In the genomic region with DNA sequence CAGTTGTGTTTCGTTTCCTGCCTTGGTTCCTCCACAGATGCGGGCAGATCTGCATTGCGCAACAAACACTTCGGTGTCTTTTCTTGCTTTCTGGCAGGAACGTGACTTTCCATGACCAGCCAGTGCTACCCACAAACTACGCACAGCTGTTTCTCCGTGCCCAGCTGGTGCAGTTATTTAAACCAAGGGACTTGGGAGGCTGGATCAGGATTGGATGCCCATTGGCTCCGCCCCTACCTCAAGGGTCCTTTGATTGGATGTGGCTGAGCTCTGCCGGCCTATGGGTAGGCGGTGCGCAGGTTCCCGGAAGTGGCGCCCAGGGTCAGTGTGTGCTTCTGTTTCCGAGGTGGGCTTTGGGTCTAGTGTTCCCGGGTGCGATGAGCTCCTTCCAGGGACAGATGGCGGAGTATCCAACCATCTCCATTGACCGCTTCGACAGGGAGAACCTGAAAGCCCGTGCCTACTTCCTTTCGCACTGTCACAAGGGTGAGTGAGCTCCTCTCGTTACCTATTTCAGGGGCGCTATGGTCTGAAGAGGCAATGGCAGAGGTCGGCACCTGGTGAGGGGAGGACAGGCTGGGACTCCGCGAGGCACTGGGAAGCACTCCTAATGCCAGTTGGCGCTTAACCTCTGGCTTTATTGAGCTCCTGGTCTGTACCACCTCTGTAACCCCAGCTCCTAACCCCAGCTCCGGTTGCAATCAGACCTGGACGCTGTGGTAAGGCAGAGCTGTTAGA, we compare ENCODE assay signal across 8 mouse cellular contexts. TPM values are rescaled to one million over a fixed set of nuclear protein-coding genes. Genes with fewer than 3 reads are reported as not detected.
A peak's percentile ranks its signal among the peaks of the same experiment; 100 is the strongest.
DNase-seq lines count a peak whose midpoint lies in the region; ATAC-seq and TF ChIP-seq lines count a peak whose summit lies in the region.

A gene (plus strand): TSS at position 291 of the 738 bp plus-strand sequence.

- no peak within 1 kb of the TSS for H3K27ac ChIP-seq in forebrain, embryonic 16.5 days (ENCODE audit: low read length)
- H3K27ac ChIP-seq in lung, embryonic 15.5 days = no peak within 1 kb of the TSS

- peaks cover 31% of the 10 kb centered on the region for H3K4me1 ChIP-seq in G1E (ENCODE audit: insufficient read depth, low read depth, low read length)
- H3K4me1 ChIP-seq in forebrain, embryonic 16.5 days (replicated peaks; ENCODE audit: control insufficient read depth, insufficient read depth, low read length) = peaks cover 10% of the 10 kb centered on the region
- peaks cover 8% of the 10 kb centered on the region; the same call in 1 of the 2 replicates for H3K4me1 ChIP-seq in lung, embryonic 15.5 days

- ATAC-seq in G1E (ENCODE audit: extremely low read depth, insufficient number of reproducible peaks, low FRiP score, poor library complexity, severe bottlenecking) = peak; percentile 98
- peak; percentile 99 for ATAC-seq in forebrain, embryonic 16.5 days
- peak; percentile 99 for ATAC-seq in lung, embryonic 15.5 days (ENCODE audit: borderline replicate concordance, extremely low read depth, low FRiP score, low TSS enrichment)

- H3K9me3 ChIP-seq in G1E (replicated peaks) = no peaks in the 10 kb centered on the region
- H3K9me3 ChIP-seq in forebrain, embryonic 16.5 days (ENCODE audit: control insufficient read depth, low read length) = no peaks in the 10 kb centered on the region
- H3K9me3 ChIP-seq in lung, embryonic 15.5 days = no peaks in the 10 kb centered on the region

- H3K4me2 ChIP-seq in forebrain, embryonic 16.5 days (ENCODE audit: low read length) = peak within 1 kb of the TSS; percentile 83
- peak within 1 kb of the TSS; percentile 97 for H3K4me2 ChIP-seq in lung, embryonic 15.5 days

- H3K27me3 ChIP-seq in G1E (ENCODE audit: insufficient read depth, low read length) = no peaks in the 10 kb centered on the region
- no peaks in the 10 kb centered on the region for H3K27me3 ChIP-seq in forebrain, embryonic 16.5 days (replicated peaks; ENCODE audit: control insufficient read depth, insufficient read depth, low read length)
- H3K27me3 ChIP-seq in lung, embryonic 15.5 days = no peaks in the 10 kb centered on the region

- peak within 1 kb of the TSS; percentile 79 for H3K4me3 ChIP-seq in G1E (ENCODE audit: low read depth, low read length)
- H3K4me3 ChIP-seq in forebrain, embryonic 16.5 days (replicated peaks; ENCODE audit: low read length) = peak within 1 kb of the TSS; percentile 64
- H3K4me3 ChIP-seq in lung, embryonic 15.5 days = peak within 1 kb of the TSS; percentile 75

- peaks cover 31% of the 10 kb centered on the region for H3K36me3 ChIP-seq in G1E (replicated peaks)
- H3K36me3 ChIP-seq in forebrain, embryonic 16.5 days (ENCODE audit: control insufficient read depth, insufficient read depth) = no peaks in the 10 kb centered on the region
- no peaks in the 10 kb centered on the region for H3K36me3 ChIP-seq in lung, embryonic 15.5 days

- 2% methylated on average over 29 of the region's 29 CpGs for WGBS in forebrain, embryonic 16.5 days
- 1% methylated on average over 29 of the region's 29 CpGs for WGBS in lung, embryonic 15.5 days

- TF ChIP-seq CTCF in G1E (IDR thresholded peaks at IDR 0.05; ENCODE audit: low read depth, low read length) = no peak

- peak; percentile 94 for DNase-seq in G1E (ENCODE audit: low spot score)
- peak; percentile 81 to 89 for DNase-seq in cerebellum, adult 18-20 months
- peak; percentile 90 for DNase-seq in heart, postnatal 4 days
- peak; percentile 88 to 91 for DNase-seq in layer of hippocampus, adult 8-10 months (ENCODE audit: low spot score in 2 of 2)
- peak; percentile 85 for DNase-seq in ovary, adult 18-20 months (ENCODE audit: low spot score)
- peak; percentile 98 for DNase-seq in thymus, postnatal 0 days (ENCODE audit: low spot score)

- H3K9ac ChIP-seq in forebrain, embryonic 16.5 days (replicated peaks; ENCODE audit: low read depth, low read length) = peak within 1 kb of the TSS; percentile 53
- H3K9ac ChIP-seq in lung, embryonic 15.5 days = peak within 1 kb of the TSS; percentile 60

RNA-seq across cellular contexts. Expression of the gene that starts here (rescaled TPM):
- total RNA-seq in G1E (2014; fragmentation: Nextera tagmentation) = 53.8 and 55.7 TPM in 2 replicates
- 14.4 and 16.8 TPM in 2 replicates for total RNA-seq in G1E (2017)
- 0.90 and 1.6 TPM in 2 replicates for polyA plus RNA-seq in G1E (2012)
- 8.3 and 9.8 TPM in 2 replicates for polyA plus RNA-seq in forebrain, embryonic 16.5 days (2015; fragmentation: Nextera tagmentation; extraction: Ambion mirVana)
- 1 to 10 TPM; 3.4 to 3.5 TPM for total RNA-seq in heart, postnatal 4 days (2021)
- total RNA-seq in layer of hippocampus, adult 8-10 months (2022) = 10 to 100 TPM; 10.6 to 18.3 (median 15.4) TPM
- polyA plus RNA-seq in lung, embryonic 15.5 days (2015; fragmentation: Nextera tagmentation; extraction: Ambion mirVana) = 6.1 and 6.2 TPM in 2 replicates
- 16.4 and 21.2 TPM in 2 replicates for polyA plus RNA-seq in thymus, postnatal 0 days (2015; fragmentation: Nextera tagmentation; extraction: Ambion mirVana)
